Mouse (Mus musculus): ENCODE data around the gene Tmem206.

Gene Tmem206

GRCm38 (mm10) chr1:191353836-191354235, 28.1 kb downstream of the Tmem206 start:
- no peak for DNase-seq

GRCm38 (mm10) chr1:191356936-191357335, 31.2 kb downstream of the Tmem206 start:
- DNase-seq, result no peak

- DNase-seq, result no peak
These were observed 33.8 kb downstream of the Tmem206 start for GRCm38 (mm10) chr1:191359478-191359877.

- no peak for DNase-seq
These were observed 36.7 kb downstream of the Tmem206 start for GRCm38 (mm10) chr1:191362412-191362811.

- no peak for DNase-seq
These were observed 38.8 kb downstream of the Tmem206 start for GRCm38 (mm10) chr1:191364477-191364876.

- DNase-seq, result no peak
These were observed 42.5 kb downstream of the Tmem206 start for GRCm38 (mm10) chr1:191368193-191368592.

GRCm38 (mm10) chr1:191369140-191369539, 43.4 kb downstream of the Tmem206 start:
- DNase-seq, result no peak

GRCm38 (mm10) chr1:191374993-191375643, 49.4 kb downstream of the Tmem206 start:
- no peak for DNase-seq

GRCm38 (mm10) chr1:191375644-191375998, 49.9 kb downstream of the Tmem206 start:
- DNase-seq, result no peak

GRCm38 (mm10) chr1:191378080-191378479, 52.4 kb downstream of the Tmem206 start:
- no peak for DNase-seq

- DNase-seq, result no peak
These were observed 55.1 kb downstream of the Tmem206 start for GRCm38 (mm10) chr1:191380843-191381242.

- no peak for DNase-seq
These were observed 56.4 kb downstream of the Tmem206 start for GRCm38 (mm10) chr1:191381955-191382736.

GRCm38 (mm10) chr1:191384786-191385430, 59.2 kb downstream of the Tmem206 start:
- DNase-seq, result no peak

GRCm38 (mm10) chr1:191391311-191391710, 65.6 kb downstream of the Tmem206 start:
- peak; percentile 49 for DNase-seq

- no peak for DNase-seq
These were observed 67.8 kb downstream of the Tmem206 start for GRCm38 (mm10) chr1:191393536-191393935.

GRCm38 (mm10) chr1:191394126-191394525, 68.4 kb downstream of the Tmem206 start:
- DNase-seq, result no peak

- DNase-seq, result no peak
These were observed 69.5 kb downstream of the Tmem206 start for GRCm38 (mm10) chr1:191395200-191395599.

- no peak for DNase-seq
These were observed 70.2 kb downstream of the Tmem206 start for GRCm38 (mm10) chr1:191395871-191396433.

GRCm38 (mm10) chr1:191396446-191396845, 70.7 kb downstream of the Tmem206 start:
- DNase-seq, result no peak

- peak; percentile 99 for DNase-seq
These were observed 71.5 kb downstream of the Tmem206 start for GRCm38 (mm10) chr1:191396897-191397849.

Measured in cerebellum, adult 8-10 months (tissue).